Mouse (Mus musculus): Measurements from ENCODE around the gene Fam187b. TPM values are rescaled to one million over a fixed set of nuclear protein-coding genes. Genes with fewer than 3 reads are reported as not detected.
"Not testable (repeated sequence)": the region's sequence is repeated elsewhere in the genome, so short reads cannot be mapped to it uniquely, and the experiment has no call there.

Fam187b gene
- 1.00 and 1.1 TPM in 2 replicates for polyA plus RNA-seq (2016; fragmentation: Nextera tagmentation; extraction: Ambion mirVana)

GRCm38 (mm10) chr7:30973501-30974289 is at the start of gene Fam187b:
Gene Fam187b (plus strand): TSS chr7:30973790.
- ATAC-seq (ENCODE audit: insufficient number of reproducible peaks, insufficient read depth, low FRiP score, low TSS enrichment, low read depth) = peak; percentile 81
- Histone ChIP-seq H3K4me3 (replicated peaks) (peak within 1 kb of the TSS; percentile 51), H3K9me3 (peaks cover 2% of the 10 kb centered on the region; the same call in 1 of the 2 replicates), H3K36me3 (peaks cover 4% of the 10 kb centered on the region; the same call in 1 of the 2 replicates), H3K9ac (replicated peaks) (peak within 1 kb of the TSS; percentile 60), H3K27me3 (peaks cover 24% of the 10 kb centered on the region), H3K4me2 (peak within 1 kb of the TSS; percentile 67), H3K27ac (no peak within 1 kb of the TSS), H3K4me1 (replicated peaks) (peaks cover 6% of the 10 kb centered on the region; the same call in 1 of the 2 replicates)
- under 1% methylated on average over 37 of the region's 37 CpGs for WGBS

DNA sequence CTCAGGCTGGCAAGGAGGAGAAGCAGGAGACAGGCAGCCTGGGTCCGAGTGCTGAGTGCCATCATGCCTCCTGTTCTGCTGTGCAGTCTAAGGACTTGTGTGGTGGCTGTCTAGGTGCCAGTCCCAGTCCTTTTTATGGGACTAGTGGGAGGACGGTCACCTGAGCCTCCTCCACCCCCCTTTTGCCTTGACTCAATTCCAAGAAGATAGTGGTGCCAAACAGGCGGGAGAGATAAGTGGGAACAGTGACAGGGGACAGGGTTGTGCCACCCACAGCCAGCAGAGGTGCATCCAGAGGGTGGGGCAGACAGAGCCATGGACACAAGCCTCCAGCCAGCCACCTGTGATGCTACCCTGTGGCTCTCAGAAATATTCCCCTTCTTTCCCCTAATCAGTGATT is 49.5 kb upstream of the Fam187b start:
- WGBS = 58% methylated on average over 3 of the region's 3 CpGs
- no peaks in the 10 kb centered on the region for H3K4me1 ChIP-seq (replicated peaks)
- ATAC-seq (ENCODE audit: insufficient number of reproducible peaks, insufficient read depth, low FRiP score, low TSS enrichment, low read depth) = no peak

GRCm38 (mm10) chr7:30924581-30924980 is 49.0 kb upstream of the Fam187b start, which contains the start of gene Hamp2:
Gene Hamp2 (minus strand): TSS chr7:30924681.
- WGBS = 82% methylated on average over 2 of the region's 2 CpGs
- H3K27ac ChIP-seq; H3K4me2 ChIP-seq; H3K4me3 ChIP-seq (replicated peaks); H3K36me3 ChIP-seq; H3K4me1 ChIP-seq (replicated peaks); H3K9me3 ChIP-seq; ATAC-seq (ENCODE audit: insufficient number of reproducible peaks, insufficient read depth, low FRiP score, low TSS enrichment, low read depth); H3K27me3 ChIP-seq; H3K9ac ChIP-seq (replicated peaks): not testable (repeated sequence)

More for the DNA sequence above, 49.5 kb upstream of the Fam187b start:
- H3K27me3 ChIP-seq = no peaks in the 10 kb centered on the region
- H3K27ac ChIP-seq = no peak overlapping the region
- no peak overlapping the region for H3K4me3 ChIP-seq (replicated peaks)
- no peaks in the 10 kb centered on the region for H3K36me3 ChIP-seq
- no peaks in the 10 kb centered on the region for H3K9me3 ChIP-seq
- H3K9ac ChIP-seq (replicated peaks) = no peak overlapping the region
- H3K4me2 ChIP-seq = no peak overlapping the region

DNA sequence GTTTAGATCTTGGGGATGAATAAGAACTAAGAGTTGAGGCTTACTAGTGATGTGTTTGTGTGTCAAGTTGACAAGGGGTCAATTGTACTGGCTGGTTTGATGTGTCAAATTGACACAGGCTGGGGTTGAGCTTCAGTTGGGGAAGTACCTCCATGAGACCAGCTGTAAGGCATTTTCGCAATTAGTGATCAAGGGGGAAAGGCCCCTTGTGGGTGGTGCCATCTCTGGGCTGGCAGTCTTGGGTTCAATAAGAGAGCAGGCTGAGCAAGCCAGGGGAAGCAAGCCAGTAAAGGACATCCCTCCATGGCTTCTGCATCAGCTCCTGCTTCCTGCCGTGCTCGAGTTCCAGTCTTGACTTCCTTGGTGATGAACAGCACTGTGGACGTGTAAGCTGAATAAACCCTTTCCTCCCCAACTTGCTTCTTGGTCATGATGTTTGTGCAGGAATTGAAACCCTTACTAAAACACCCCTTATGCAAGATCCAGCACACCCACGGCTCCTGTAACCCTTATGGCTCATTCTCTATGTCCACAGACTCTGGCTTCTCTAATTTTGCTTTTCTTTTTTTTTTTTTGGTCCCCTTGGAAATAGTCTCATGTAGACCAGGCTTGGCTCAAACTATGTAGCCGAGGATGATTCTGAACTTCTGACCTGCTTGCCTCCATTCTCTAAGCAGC is 38.0 kb upstream of the Fam187b start:
- H3K4me2 ChIP-seq; H3K9ac ChIP-seq (replicated peaks); H3K36me3 ChIP-seq; H3K4me1 ChIP-seq (replicated peaks); H3K27me3 ChIP-seq; ATAC-seq (ENCODE audit: insufficient number of reproducible peaks, insufficient read depth, low FRiP score, low TSS enrichment, low read depth); H3K27ac ChIP-seq; H3K9me3 ChIP-seq; H3K4me3 ChIP-seq (replicated peaks): not testable (repeated sequence)
- 72% methylated on average over 6 of the region's 6 CpGs for WGBS

DNA sequence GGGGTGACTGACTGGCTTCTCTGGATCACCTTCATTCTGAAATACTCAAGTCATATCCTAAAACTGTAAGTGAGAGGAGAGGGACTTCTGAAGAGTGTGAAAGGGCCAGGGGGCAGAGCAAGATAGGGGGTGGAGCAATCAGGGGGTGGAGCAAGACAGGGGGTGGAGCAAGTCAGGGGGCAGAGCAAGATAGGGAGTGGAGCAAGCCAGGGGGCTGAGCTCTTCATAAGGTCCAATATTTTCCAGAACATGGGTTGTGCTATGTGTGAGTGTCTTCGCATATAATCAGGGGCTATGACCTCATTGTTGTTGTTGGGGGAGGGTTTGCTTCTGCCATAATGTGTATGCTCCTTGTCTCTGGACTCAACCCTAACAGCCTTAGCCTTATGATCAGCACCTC is 33.5 kb upstream of the Fam187b start:
- not testable (repeated sequence) for H3K27ac ChIP-seq; H3K4me2 ChIP-seq; H3K4me1 ChIP-seq (replicated peaks); H3K36me3 ChIP-seq; H3K9ac ChIP-seq (replicated peaks); H3K27me3 ChIP-seq; ATAC-seq (ENCODE audit: insufficient number of reproducible peaks, insufficient read depth, low FRiP score, low TSS enrichment, low read depth); H3K4me3 ChIP-seq (replicated peaks); H3K9me3 ChIP-seq
- WGBS = 74% methylated on average over 1 of the region's 1 CpGs

DNA sequence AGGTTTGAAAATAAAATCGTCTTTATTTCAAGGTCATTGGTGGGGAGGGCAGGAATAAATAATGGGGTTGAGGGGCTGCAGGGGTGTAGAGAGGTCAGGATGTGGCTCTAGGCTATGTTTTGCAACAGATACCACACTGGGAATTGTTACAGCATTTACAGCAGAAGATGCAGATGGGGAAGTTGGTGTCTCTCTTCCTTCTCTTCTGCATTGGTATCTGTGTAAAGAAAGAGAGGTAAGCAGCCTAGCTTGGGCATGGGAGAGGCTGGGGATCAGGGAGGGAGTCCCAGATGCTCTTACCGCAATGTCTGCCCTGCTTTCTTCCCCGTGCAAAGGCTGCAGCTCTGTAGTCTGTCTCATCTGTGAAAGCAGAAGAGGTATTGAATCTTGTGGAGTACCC is 31.2 kb upstream of the Fam187b start:
- not testable (repeated sequence) for H3K4me3 ChIP-seq (replicated peaks); H3K4me2 ChIP-seq; H3K27ac ChIP-seq; H3K9me3 ChIP-seq; ATAC-seq (ENCODE audit: insufficient number of reproducible peaks, insufficient read depth, low FRiP score, low TSS enrichment, low read depth); H3K27me3 ChIP-seq; H3K9ac ChIP-seq (replicated peaks); H3K4me1 ChIP-seq (replicated peaks)
- 64% methylated on average over 3 of the region's 3 CpGs for WGBS
- H3K36me3 ChIP-seq = peaks cover 18% of the 10 kb centered on the region

GRCm38 (mm10) chr7:30943909-30944635 is 29.5 kb upstream of the Fam187b start, which contains the start of gene Hamp:
Gene Hamp (minus strand): TSS chr7:30944032.
- Histone ChIP-seq H3K36me3 (peaks cover 23% of the 10 kb centered on the region), H3K9ac (replicated peaks) (no peak within 1 kb of the TSS), H3K9me3 (no peaks in the 10 kb centered on the region), H3K4me2 (no peak within 1 kb of the TSS), H3K27me3 (no peaks in the 10 kb centered on the region), H3K4me1 (replicated peaks) (no peaks in the 10 kb centered on the region), H3K27ac (no peak within 1 kb of the TSS), H3K4me3 (replicated peaks) (no peak within 1 kb of the TSS)
- 68% methylated on average over 9 of the region's 9 CpGs for WGBS
- ATAC-seq (ENCODE audit: insufficient number of reproducible peaks, insufficient read depth, low FRiP score, low TSS enrichment, low read depth) = no peak

GRCm38 (mm10) chr7:30944706-30945105 is 28.9 kb upstream of the Fam187b start:
- H3K4me3 ChIP-seq (replicated peaks); H3K4me1 ChIP-seq (replicated peaks); H3K9me3 ChIP-seq; ATAC-seq (ENCODE audit: insufficient number of reproducible peaks, insufficient read depth, low FRiP score, low TSS enrichment, low read depth); H3K4me2 ChIP-seq; H3K9ac ChIP-seq (replicated peaks); H3K27me3 ChIP-seq; H3K27ac ChIP-seq: not testable (repeated sequence)
- WGBS = 63% methylated on average over 2 of the region's 2 CpGs
- peaks cover 29% of the 10 kb centered on the region for H3K36me3 ChIP-seq

GRCm38 (mm10) chr7:30945466-30945865 is 28.1 kb upstream of the Fam187b start:
- ATAC-seq (ENCODE audit: insufficient number of reproducible peaks, insufficient read depth, low FRiP score, low TSS enrichment, low read depth); H3K4me2 ChIP-seq: not testable (repeated sequence)

GRCm38 (mm10) chr7:30945876-30946275 is 27.7 kb upstream of the Fam187b start:
- no peak overlapping the region for H3K4me2 ChIP-seq
- no peaks in the 10 kb centered on the region for H3K4me1 ChIP-seq (replicated peaks)
- no peak; the same call in 1 of the 2 replicates for ATAC-seq (ENCODE audit: insufficient number of reproducible peaks, insufficient read depth, low FRiP score, low TSS enrichment, low read depth)
- no peak overlapping the region for H3K4me3 ChIP-seq (replicated peaks)
- H3K9me3 ChIP-seq = no peaks in the 10 kb centered on the region
- WGBS = 93% methylated on average over 7 of the region's 7 CpGs
- H3K36me3 ChIP-seq = peaks cover 41% of the 10 kb centered on the region
- H3K9ac ChIP-seq (replicated peaks) = no peak overlapping the region
- H3K27me3 ChIP-seq = no peaks in the 10 kb centered on the region
- no peak overlapping the region for H3K27ac ChIP-seq

More at GRCm38 (mm10) chr7:30945466-30945865, 28.1 kb upstream of the Fam187b start:
- peaks cover 37% of the 10 kb centered on the region for H3K36me3 ChIP-seq
- WGBS = 90% methylated on average over 7 of the region's 7 CpGs
- not testable (repeated sequence) for H3K4me1 ChIP-seq (replicated peaks); H3K9me3 ChIP-seq; H3K27me3 ChIP-seq; H3K9ac ChIP-seq (replicated peaks); H3K27ac ChIP-seq; H3K4me3 ChIP-seq (replicated peaks)

GRCm38 (mm10) chr7:30949902-30950301 is 23.7 kb upstream of the Fam187b start:
- not testable (repeated sequence) for H3K9me3 ChIP-seq; H3K4me3 ChIP-seq (replicated peaks); H3K4me1 ChIP-seq (replicated peaks); H3K4me2 ChIP-seq; H3K27ac ChIP-seq; H3K9ac ChIP-seq (replicated peaks); H3K27me3 ChIP-seq; ATAC-seq (ENCODE audit: insufficient number of reproducible peaks, insufficient read depth, low FRiP score, low TSS enrichment, low read depth)
- 96% methylated on average over 3 of the region's 3 CpGs for WGBS
- H3K36me3 ChIP-seq = peaks cover 80% of the 10 kb centered on the region

Measured in limb, embryonic 12.5 days (tissue).